Mouse (Mus musculus) neural tube, embryonic 14.5 days (tissue): Measurements from ENCODE around the gene Pnkd. TPM values are rescaled to one million over a fixed set of nuclear protein-coding genes. Genes with fewer than 3 reads are reported as not detected.

ENCODE experiments used
- ATAC-seq: fragments of 200-750 bp; cut with Nextera tagmentation; 2 replicates; pipeline ENCODE4 v1.8.0; 2017; ENCODE audit warnings: low read depth, mild to moderate bottlenecking, moderate TSS enrichment, moderate library complexity
- H3K27ac ChIP-seq: fragments of 300-500 bp; sonication (generic); 2 replicates; pipeline ENCODE4 v1.5.1; 2014; ENCODE audit warnings: low read depth, mild to moderate bottlenecking, control low read depth, low read length, moderate library complexity, mixed read lengths
- H3K27me3 ChIP-seq: fragments of 300-500 bp; sonication (generic); 2 replicates; pipeline ENCODE4 v1.6.1; 2014; ENCODE audit warnings: low read length; ENCODE audit not compliant: control insufficient read depth, insufficient read depth
- H3K36me3 ChIP-seq: fragments of 300-500 bp; sonication (generic); 2 replicates; pipeline ENCODE4 v1.6.1; 2014; ENCODE audit warnings: low read length, mixed read lengths; ENCODE audit not compliant: control insufficient read depth, insufficient read depth
- H3K4me1 ChIP-seq: fragments of 300-500 bp; sonication (generic); 2 replicates; pipeline ENCODE4 v1.6.1; 2014; ENCODE audit warnings: low read length; ENCODE audit not compliant: control insufficient read depth, insufficient read depth
- H3K4me2 ChIP-seq: fragments of 300-500 bp; sonication (generic); 2 replicates; pipeline ENCODE4 v1.6.1; 2014; ENCODE audit warnings: mild to moderate bottlenecking, low read depth, low read length, control low read depth
- H3K4me3 ChIP-seq: fragments of 300-500 bp; sonication (generic); 2 replicates; pipeline ENCODE4 v1.5.1; 2014; ENCODE audit warnings: low read depth, low read length, control low read depth, mixed read lengths
- H3K9ac ChIP-seq: fragments of 300-500 bp; sonication (generic); replicated peaks from 2 replicates; pipeline ENCODE4 v1.6.1; 2014; ENCODE audit warnings: low read depth, mild to moderate bottlenecking, control low read depth, low read length, mixed read lengths
- H3K9me3 ChIP-seq: fragments of 300-500 bp; sonication (generic); 2 replicates; pipeline ENCODE4 v1.6.1; 2016; ENCODE audit warnings: low read length; ENCODE audit not compliant: control insufficient read depth
- WGBS: fragments of 180-500 bp; shearing (Covaris S2); extraction: QIAGEN DNeasy Blood & Tissue Kit; methylation state at CpG from one replicate; pipeline ENCODE4 v1.1.7; 2014; 5-methylcytosine and 5-hydroxymethylcytosine counted together
- polyA plus RNA-seq: library from polyadenylated mRNA; unstranded; fragments of >200 nt; fragmentation: Nextera tagmentation; extraction: Ambion mirVana; gene quantifications from 2 replicates; pipeline ENCODE4 v1.2.1, GENCODE M21; 2014

Pnkd gene
- polyA plus RNA-seq, 1 experiment from 2014 or later: 145 TPM

DNA sequence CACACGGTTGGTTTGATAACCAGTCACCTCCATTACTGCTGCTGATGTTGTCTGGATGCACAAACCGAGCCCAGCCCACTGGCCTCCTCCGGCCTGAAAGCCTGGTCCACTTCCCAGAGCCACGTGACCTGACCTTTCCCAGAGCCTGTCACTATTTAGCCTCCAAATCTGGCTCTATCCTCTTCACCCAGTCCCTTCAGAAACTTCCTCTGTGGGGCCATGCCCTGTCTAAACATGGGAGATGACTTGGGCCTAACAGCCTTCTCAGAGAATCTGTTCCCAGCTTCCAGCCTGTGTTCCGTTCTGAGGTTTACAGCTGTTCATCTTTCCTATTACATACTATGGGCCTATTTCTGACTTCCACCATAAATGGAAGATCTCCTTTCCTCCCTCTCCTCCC lies 78.7 kb downstream of the Pnkd start:
- Histone ChIP-seq H3K4me2 (no peak overlapping the region), H3K4me1 (no peaks in the 10 kb centered on the region), H3K9me3 (no peaks in the 10 kb centered on the region), H3K27me3 (no peaks in the 10 kb centered on the region), H3K4me3 (no peak overlapping the region), H3K36me3 (no peaks in the 10 kb centered on the region), H3K9ac (no peak overlapping the region), H3K27ac (no peak overlapping the region)
- WGBS: 76% methylated on average over 5 of the region's 5 CpGs
- no peak for ATAC-seq

GRCm38 (mm10) chr1:74364270-74364669 lies 79.5 kb downstream of the Pnkd start:
- Histone ChIP-seq H3K9ac (no peak overlapping the region), H3K4me2 (no peak overlapping the region), H3K36me3 (no peaks in the 10 kb centered on the region), H3K27ac (no peak overlapping the region), H3K27me3 (no peaks in the 10 kb centered on the region), H3K4me3 (no peak overlapping the region), H3K4me1 (no peaks in the 10 kb centered on the region), H3K9me3 (no peaks in the 10 kb centered on the region)
- WGBS: 77% methylated on average over 8 of the region's 8 CpGs
- ATAC-seq: no peak

DNA sequence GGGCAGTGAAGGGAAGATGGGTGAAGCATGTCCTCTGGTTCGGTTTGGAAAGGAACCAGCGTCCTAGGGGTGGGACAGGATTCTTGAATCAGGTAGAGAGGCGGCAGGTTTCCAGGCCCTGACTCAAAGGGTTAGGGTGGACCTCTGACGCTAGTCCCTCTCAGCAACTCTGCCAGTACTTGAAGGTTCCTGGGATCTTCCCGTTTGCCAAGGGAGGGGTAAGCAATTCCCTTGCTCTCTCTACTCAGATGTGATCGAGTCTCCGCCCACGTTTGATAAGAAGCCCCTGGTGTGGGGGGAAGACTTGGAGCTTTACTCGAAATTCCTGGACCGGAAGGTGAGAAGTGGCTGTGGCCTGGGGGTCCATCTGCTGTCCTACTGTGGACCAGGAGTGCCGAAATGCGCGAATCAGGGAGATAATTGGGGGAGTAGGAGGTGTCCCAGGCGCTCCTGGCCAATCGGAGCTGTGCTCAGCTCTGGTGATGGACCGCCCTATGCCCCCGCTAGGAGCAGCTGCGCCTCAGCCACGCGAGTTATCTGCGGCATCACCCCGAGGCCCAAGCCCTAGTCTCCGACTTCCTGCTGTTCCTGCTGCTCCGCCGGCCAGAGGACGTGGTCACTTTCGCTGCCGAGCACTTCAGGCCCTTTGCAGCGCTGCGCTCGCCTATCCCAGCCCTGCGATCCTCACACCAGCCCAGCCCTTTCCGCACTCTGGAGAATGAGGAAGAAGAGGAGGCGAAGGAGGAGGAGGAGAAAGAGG lies 83.3 kb downstream of the Pnkd start:
- Histone ChIP-seq H3K4me3 (peak overlapping the region; percentile 6; the same call in 1 of the 2 replicates), H3K9me3 (no peaks in the 10 kb centered on the region), H3K4me2 (peak overlapping the region; percentile 34), H3K27me3 (no peaks in the 10 kb centered on the region), H3K9ac (0 out of 2 replicates have a peak overlapping the region, but pooled peaks have one; percentile 4), H3K4me1 (no peaks in the 10 kb centered on the region), H3K36me3 (no peaks in the 10 kb centered on the region), H3K27ac (no peak overlapping the region)
- peak; percentile 77 for ATAC-seq
- 20% methylated on average over 34 of the region's 34 CpGs for WGBS

DNA sequence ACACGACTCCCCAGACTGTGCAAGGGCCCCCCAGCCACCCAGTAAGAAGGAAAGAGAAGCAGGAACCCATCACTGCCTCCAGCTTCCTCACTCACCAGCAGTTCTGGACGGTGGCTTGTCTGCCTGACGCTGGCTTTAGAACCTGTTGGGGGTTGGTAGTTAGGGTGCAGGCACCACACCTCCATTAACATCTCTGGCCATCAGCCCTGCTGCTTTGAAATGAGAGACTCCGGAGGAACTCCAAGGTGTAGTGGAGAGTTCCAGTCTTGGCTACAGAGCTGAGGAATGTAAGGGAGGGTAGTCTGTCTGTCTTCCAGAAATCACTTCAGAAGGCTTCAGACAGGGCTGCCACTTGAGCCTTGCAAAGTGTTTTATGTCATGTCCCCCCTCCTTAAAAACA lies 85.3 kb downstream of the Pnkd start:
- WGBS: 55% methylated on average over 4 of the region's 4 CpGs
- Histone ChIP-seq H3K27ac (no peak overlapping the region), H3K4me2 (no peak overlapping the region), H3K27me3 (no peaks in the 10 kb centered on the region), H3K4me1 (no peaks in the 10 kb centered on the region), H3K9me3 (no peaks in the 10 kb centered on the region), H3K4me3 (no peak overlapping the region), H3K36me3 (no peaks in the 10 kb centered on the region), H3K9ac (no peak overlapping the region)
- ATAC-seq: no peak

DNA sequence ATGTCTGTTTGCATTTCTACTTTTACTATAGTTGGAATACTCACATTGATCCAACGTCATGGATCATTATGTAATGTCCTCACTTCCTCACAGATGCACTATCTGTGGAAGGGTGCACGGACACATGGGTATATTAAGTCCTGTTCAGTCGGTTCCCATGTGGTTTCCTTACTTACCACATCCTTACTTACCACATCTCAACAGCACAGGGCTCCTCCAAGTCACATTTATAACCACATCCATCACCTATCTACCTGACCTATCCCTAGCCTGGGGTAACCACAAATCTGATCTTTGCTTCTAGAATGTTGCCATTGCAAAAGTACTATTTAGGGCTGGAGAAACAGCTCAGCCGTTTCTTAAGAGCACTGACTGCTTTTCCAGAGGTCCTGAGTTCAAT lies 88.6 kb downstream of the Pnkd start:
- Histone ChIP-seq H3K27me3 (no peaks in the 10 kb centered on the region), H3K9ac (no peak overlapping the region), H3K27ac (no peak overlapping the region), H3K4me1 (no peaks in the 10 kb centered on the region), H3K4me3 (no peak overlapping the region), H3K9me3 (no peaks in the 10 kb centered on the region), H3K4me2 (no peak overlapping the region), H3K36me3 (no peaks in the 10 kb centered on the region)
- no peak for ATAC-seq
- WGBS: 82% methylated on average over 4 of the region's 4 CpGs

GRCm38 (mm10) chr1:74374980-74375379 lies 90.2 kb downstream of the Pnkd start, which contains the start of gene Slc11a1:
Slc11a1 (plus strand) TSS chr1:74375195.
- H3K4me1 ChIP-seq: no peaks in the 10 kb centered on the region
- no peak within 1 kb of the TSS for H3K4me2 ChIP-seq
- no peaks in the 10 kb centered on the region for H3K36me3 ChIP-seq
- WGBS: 70% methylated on average over 8 of the region's 8 CpGs
- H3K27me3 ChIP-seq: no peaks in the 10 kb centered on the region
- no peaks in the 10 kb centered on the region for H3K9me3 ChIP-seq
- no peak for ATAC-seq
- H3K4me3 ChIP-seq: no peak within 1 kb of the TSS
- no peak within 1 kb of the TSS for H3K27ac ChIP-seq
- no peak within 1 kb of the TSS for H3K9ac ChIP-seq

GRCm38 (mm10) chr1:74375561-74375960 lies 90.8 kb downstream of the Pnkd start:
- Histone ChIP-seq H3K27me3 (no peaks in the 10 kb centered on the region), H3K4me1 (no peaks in the 10 kb centered on the region), H3K9me3 (no peaks in the 10 kb centered on the region), H3K27ac (no peak overlapping the region), H3K4me3 (no peak overlapping the region), H3K9ac (no peak overlapping the region), H3K4me2 (no peak overlapping the region), H3K36me3 (no peaks in the 10 kb centered on the region)
- ATAC-seq: no peak
- WGBS: 81% methylated on average over 10 of the region's 10 CpGs

- Histone ChIP-seq H3K27me3 (no peaks in the 10 kb centered on the region), H3K4me1 (no peaks in the 10 kb centered on the region), H3K27ac (no peak overlapping the region), H3K9me3 (no peaks in the 10 kb centered on the region), H3K9ac (no peak overlapping the region), H3K4me2 (no peak overlapping the region), H3K4me3 (no peak overlapping the region), H3K36me3 (no peaks in the 10 kb centered on the region)
- 87% methylated on average over 4 of the region's 4 CpGs for WGBS
- no peak for ATAC-seq
Measured at GRCm38 (mm10) chr1:74376396-74376795, 91.7 kb downstream of the Pnkd start.

DNA sequence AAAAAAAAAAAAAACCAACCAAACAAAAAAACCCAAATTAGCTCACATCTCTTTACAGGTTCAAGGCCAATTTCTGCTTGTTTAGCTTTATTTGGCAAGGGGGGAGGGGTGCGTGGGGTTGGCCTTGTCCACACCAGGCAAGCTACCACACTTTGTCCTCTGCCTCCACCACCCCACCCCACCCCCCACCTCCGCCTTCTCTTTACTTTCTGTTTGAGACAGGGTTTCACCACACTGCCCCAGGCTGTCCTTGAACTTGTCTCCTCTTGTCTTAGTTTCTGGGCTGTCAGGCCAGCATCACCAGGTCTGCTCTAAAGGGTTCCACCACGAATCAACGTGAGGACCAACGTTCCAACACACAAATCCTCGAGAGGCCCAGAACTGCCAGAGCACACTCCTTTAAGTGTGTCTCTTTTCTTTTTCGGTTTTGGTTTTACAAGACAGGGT lies 94.4 kb downstream of the Pnkd start:
- Histone ChIP-seq H3K9ac (no peak overlapping the region), H3K4me2 (no peak overlapping the region), H3K9me3 (no peaks in the 10 kb centered on the region), H3K4me1 (no peaks in the 10 kb centered on the region), H3K27me3 (no peaks in the 10 kb centered on the region), H3K27ac (no peak overlapping the region), H3K36me3 (no peaks in the 10 kb centered on the region), H3K4me3 (no peak overlapping the region)
- ATAC-seq: no peak
- WGBS: 89% methylated on average over 7 of the region's 7 CpGs
